Mouse (Mus musculus) testis, postnatal 14 days (tissue): ENCODE measurements at regions not wholly inside any gene's neighbourhood (a gene's known extent, or its start where the extent isn't known, plus 50 kb on each side); places are given as distances from the start of the nearest gene placed in this dataset.

Source experiments
- DNase-seq: peaks from one replicate; pipeline ENCODE4 v3.0.0; 2021; ENCODE audit warnings: low spot score

DNA sequence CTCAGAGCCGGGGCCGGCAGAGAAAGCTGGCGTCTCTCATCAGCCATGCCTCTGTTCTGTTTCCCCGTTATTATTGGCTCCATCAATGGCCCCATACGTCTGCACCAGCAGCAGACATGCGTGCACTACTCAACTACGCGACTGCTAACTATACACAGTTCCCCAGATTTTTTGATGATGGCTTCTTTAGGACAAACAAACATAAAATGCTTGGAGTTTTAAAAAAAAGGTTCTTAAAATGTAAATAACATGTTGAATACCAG is 256.6 kb downstream of the Ankrd16 start:
- DNase-seq: no peak

DNA sequence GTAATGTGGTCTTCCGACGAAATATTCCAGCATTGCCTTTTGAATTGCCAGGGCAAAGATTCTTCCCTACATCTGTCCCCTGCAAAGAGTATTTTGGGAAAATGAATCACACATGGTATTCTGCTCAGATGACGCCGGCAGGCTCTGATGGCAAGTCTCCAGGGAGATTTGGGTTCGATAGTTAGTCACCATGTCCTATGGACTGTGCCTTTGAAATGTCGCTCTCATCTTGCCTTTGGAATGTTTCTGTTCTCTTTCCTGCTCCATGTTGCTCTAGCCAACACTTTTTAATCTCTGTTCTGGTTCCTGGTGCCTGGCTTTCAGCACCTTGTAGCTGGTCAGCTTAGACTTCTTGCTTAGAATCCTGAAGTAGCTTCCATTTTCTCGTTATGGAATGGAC is 252.3 kb downstream of the Itga8 start:
- no peak for DNase-seq

DNA sequence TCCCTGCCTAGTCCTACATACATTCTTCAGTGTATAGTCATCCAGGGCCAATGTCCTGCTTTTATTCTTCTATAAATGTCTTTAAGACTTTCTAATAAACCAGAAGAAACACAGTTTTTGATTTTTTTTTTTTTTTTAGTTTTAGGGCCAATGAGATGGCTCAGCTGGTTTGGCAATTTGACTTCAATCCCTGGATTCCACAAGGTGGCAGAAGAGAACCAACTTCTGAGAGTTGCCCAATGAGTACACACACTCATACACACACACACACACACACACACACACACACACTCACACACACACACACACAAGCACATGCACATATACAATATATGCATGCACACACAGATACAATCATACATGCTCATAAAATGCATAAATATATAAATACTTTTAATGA is 251.8 kb downstream of the Itga8 start:
- DNase-seq: no peak

DNA sequence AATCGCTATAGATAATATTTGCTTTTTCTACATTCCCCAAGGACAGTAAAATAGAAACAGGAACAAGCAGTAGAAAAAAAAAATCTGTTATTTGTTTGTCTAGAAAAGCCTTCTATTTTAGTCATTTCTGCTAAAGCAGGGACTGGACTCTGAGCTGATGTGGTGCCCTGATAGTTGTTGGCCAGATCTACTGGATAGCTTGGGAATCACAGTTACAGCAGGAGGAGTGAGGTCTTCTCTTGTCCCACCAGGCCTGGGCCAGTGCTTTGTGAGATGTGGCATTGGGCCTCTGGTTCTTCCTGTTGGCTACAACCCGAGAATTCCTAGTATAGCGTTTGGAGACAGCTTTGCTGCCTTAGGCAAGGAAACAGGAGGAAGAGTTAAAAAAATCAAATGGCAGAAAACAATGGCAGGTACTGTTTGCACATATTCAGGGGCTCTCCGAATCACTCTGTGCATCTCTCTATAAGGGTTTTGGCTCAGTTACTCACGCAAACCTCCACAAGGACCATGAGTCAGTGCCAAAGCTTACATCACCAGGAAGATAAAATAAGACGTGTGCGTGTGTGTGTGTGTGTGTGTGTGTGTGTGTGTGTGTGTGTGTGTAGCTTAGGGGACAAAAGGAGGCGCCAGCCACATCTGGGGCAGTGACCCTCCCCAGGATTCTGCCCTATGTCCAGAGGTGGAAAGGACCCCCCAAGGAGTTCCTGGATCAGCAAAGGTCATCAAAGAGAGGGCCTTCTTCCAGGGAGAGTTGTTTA is 248.1 kb downstream of the Itga8 start:
- no peak for DNase-seq

DNA sequence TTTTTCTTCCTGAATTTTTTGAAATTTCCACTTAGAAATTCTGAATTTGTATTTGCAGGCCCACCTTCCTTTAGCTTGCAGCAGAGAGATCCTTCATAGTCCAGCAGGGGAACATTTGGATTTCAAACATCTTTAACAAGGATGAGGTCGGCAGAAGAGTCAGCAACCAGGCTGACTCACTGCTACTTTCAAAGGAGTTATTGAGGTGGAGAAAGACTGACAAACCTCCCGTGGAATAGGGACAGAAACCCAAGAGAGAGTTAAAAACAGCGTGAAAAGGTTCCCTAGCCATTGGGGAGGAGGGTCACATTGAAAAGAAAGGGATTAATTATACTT is 247.6 kb downstream of the Itga8 start:
- DNase-seq: no peak
